21 mouse cellular contexts compared by ENCODE assay signal in genomic region chr12:16985778-16986177, GRCm38 (mm10). TPM values are rescaled to one million over a fixed set of nuclear protein-coding genes. Genes with fewer than 3 reads are reported as not detected.
A peak's percentile ranks its signal among the peaks of the same experiment; 100 is the strongest.
DNase-seq lines count a peak whose midpoint lies in the region; ATAC-seq and TF ChIP-seq lines count a peak whose summit lies in the region.
"Had no signal": no experiment of that assay in that cellular context is flagged by ENCODE, and none has a peak within 500 bp of the region (broad histone marks: within the 10 kb centered on the region; RNA-seq: fewer than 3 reads in every experiment).

No protein-coding gene starts in this region.

- no peak; the same call in 1 of the 2 replicates for TF ChIP-seq RAD21 in CH12.LX (IDR thresholded peaks at IDR 0.05; ENCODE audit: low read depth, low read length)

- peaks cover 3% of the 10 kb centered on the region; the same call in 1 of the 2 replicates for H3K79me2 ChIP-seq in CH12.LX (replicated peaks; ENCODE audit: control insufficient read depth, extremely low read depth, insufficient read depth, poor library complexity, severe bottlenecking)

- no peaks in the 10 kb centered on the region for H3K27me3 ChIP-seq in kidney, postnatal 0 days (ENCODE audit: insufficient read depth, low read length)
- H3K27me3 ChIP-seq in CH12.LX (replicated peaks) = no peaks in the 10 kb centered on the region
- H3K27me3 ChIP-seq: embryonic facial prominence, embryonic 15.5 days; limb, embryonic 13.5 days; megakaryocyte, embryonic 14.5 days had no signal

- in situ Hi-C loops in CH12.LX (cut with MboI; ENCODE audit: low pct_ligation_motif_present, low pct_unique_long_range_greater_than_20kb, low sequenced_read_pairs) = no loop called here

- no peak for TF ChIP-seq EP300 in CH12.LX (IDR thresholded peaks at IDR 0.05; ENCODE audit: low read length)

- 88% methylated on average over 1 of the region's 1 CpGs for WGBS in kidney, postnatal 0 days

- H3K27ac ChIP-seq in kidney, postnatal 0 days = no peak overlapping the region
- H3K27ac ChIP-seq in CH12.LX (ENCODE audit: insufficient read depth, low read depth) = no peak overlapping the region
- H3K27ac ChIP-seq: embryonic facial prominence, embryonic 15.5 days; forebrain, embryonic 10.5 days; limb, embryonic 13.5 days; liver, embryonic 14.5 days had no signal

- TF ChIP-seq CTCF in kidney, postnatal 0 days (IDR thresholded peaks at IDR 0.05; ENCODE audit: low read depth) = peak; percentile 33; the same call in 1 of the 2 replicates
- peak in 1 of 2 experiments; percentile 34; a peak in 2 of 4 replicates for TF ChIP-seq CTCF in CH12.LX (conservative IDR thresholded peaks at IDR 0.05 in 1 of 2, IDR thresholded peaks at IDR 0.05 in 1 of 2; ENCODE audit: low read depth in 2 of 2, low read length in 2 of 2)

- no peaks in the 10 kb centered on the region for H3K9me3 ChIP-seq in kidney, postnatal 0 days (replicated peaks; ENCODE audit: low read length)
- no peaks in the 10 kb centered on the region for H3K9me3 ChIP-seq in CH12.LX (replicated peaks; ENCODE audit: low read length)
- H3K9me3 ChIP-seq: embryonic facial prominence, embryonic 15.5 days; forebrain, embryonic 10.5 days; limb, embryonic 13.5 days; megakaryocyte, embryonic 14.5 days had no signal

- no peak for DNase-seq in kidney, postnatal 0 days (ENCODE audit: low spot score)
- no peak for DNase-seq in kidney, postnatal 10 days
- peak; percentile 57 for DNase-seq in CD4-positive, CD25-positive, alpha-beta regulatory T cell, adult 2 months (ENCODE audit: low read depth, low spot score)
- no peak for DNase-seq in CH12.LX (ENCODE audit: extremely low read depth)
- peak; percentile 28 for DNase-seq in naive thymus-derived CD4-positive, alpha-beta T cell, adult 2 months (ENCODE audit: low read depth)
- DNase-seq in yolk sac, embryonic 10.5 days (ENCODE audit: low spot score) = no peak
- DNase-seq in kidney, postnatal 14 days = no peak
- DNase-seq: adrenal gland, postnatal 25 days; cerebellum, adult 18-20 months; cerebellum, postnatal 25 days; embryo, embryonic 11 days; gastrocnemius, postnatal 10 days; kidney, adult 9 months; layer of hippocampus, postnatal 36 days; lung, postnatal 10 days; thymus, postnatal 4 days had no signal

- H3K36me3 ChIP-seq in kidney, postnatal 0 days (ENCODE audit: insufficient read depth, low read length) = peaks cover 13% of the 10 kb centered on the region; the same call in 1 of the 2 replicates
- peaks cover 52 to 85% of the 10 kb centered on the region in 2 experiments for H3K36me3 ChIP-seq in CH12.LX (replicated peaks in 1 of 2; ENCODE audit: control insufficient read depth in 1 of 2, insufficient read depth in 1 of 2, low read length in 1 of 2)

- ATAC-seq in kidney, postnatal 0 days (replicated peaks; ENCODE audit: low FRiP score, low read depth) = no peak

- dilution Hi-C loops in CH12.LX (cut with MboI; ENCODE audit: extremely low pct_ligation_motif_present, extremely low pct_unique_long_range_greater_than_20kb, low sequenced_read_pairs) = no loop called here

- no peaks in the 10 kb centered on the region for H3K4me1 ChIP-seq in kidney, postnatal 0 days (replicated peaks; ENCODE audit: insufficient read depth, low read length)
- no peaks in the 10 kb centered on the region for H3K4me1 ChIP-seq in CH12.LX (ENCODE audit: control insufficient read depth in 1 of 2, insufficient read depth in 2 of 2)
- H3K4me1 ChIP-seq: embryonic facial prominence, embryonic 15.5 days; forebrain, embryonic 10.5 days; limb, embryonic 13.5 days had no signal

- no peak for TF ChIP-seq POLR2A in CH12.LX (IDR thresholded peaks at IDR 0.05; ENCODE audit: low read depth, low read length)

- H3K9ac ChIP-seq in kidney, postnatal 0 days (ENCODE audit: low read depth, low read length) = no peak overlapping the region
- no peak overlapping the region for H3K9ac ChIP-seq in CH12.LX (ENCODE audit: insufficient read depth, low read depth)
- H3K9ac ChIP-seq: embryonic facial prominence, embryonic 15.5 days; limb, embryonic 13.5 days; liver, embryonic 14.5 days had no signal

- no peak overlapping the region for H3K4me3 ChIP-seq in kidney, postnatal 0 days (replicated peaks; ENCODE audit: low read depth, low read length)
- H3K4me3 ChIP-seq in CH12.LX (replicated peaks in 1 of 3; ENCODE audit: low read depth in 2 of 3, low read length in 2 of 3, poor library complexity in 1 of 3) = no peak overlapping the region
- H3K4me3 ChIP-seq: embryonic facial prominence, embryonic 15.5 days; forebrain, embryonic 10.5 days; limb, embryonic 13.5 days; megakaryocyte, embryonic 14.5 days had no signal

- no peak overlapping the region for H3K4me2 ChIP-seq in kidney, postnatal 0 days (ENCODE audit: low read length)
- H3K4me2 ChIP-seq in CH12.LX (ENCODE audit: insufficient read depth, low read depth, poor library complexity, severe bottlenecking) = no peak overlapping the region
- H3K4me2 ChIP-seq: embryonic facial prominence, embryonic 15.5 days; limb, embryonic 13.5 days had no signal

TF ChIP-seq in CH12.LX, 34 proteins besides CTCF, POLR2A, EP300 and RAD21:
- TF ChIP-seq MAFK (IDR thresholded peaks at IDR 0.05; ENCODE audit: insufficient replicate concordance, low read length) (no peak), NELFE (IDR thresholded peaks at IDR 0.05; ENCODE audit: low read depth, low read length) (no peak), SMC3 (IDR thresholded peaks at IDR 0.05; ENCODE audit: low read depth, low read length) (peak; percentile 25; the same call in 1 of the 2 replicates), PAX5 (IDR thresholded peaks at IDR 0.05; ENCODE audit: low read length) (no peak), ZC3H11A (IDR thresholded peaks at IDR 0.05; ENCODE audit: low read depth, low read length) (no peak), ZNF384 (IDR thresholded peaks at IDR 0.05; ENCODE audit: low read depth, low read length) (no peak), MXI1 (IDR thresholded peaks at IDR 0.05; ENCODE audit: low read depth, low read length) (no peak), USF1 (IDR thresholded peaks at IDR 0.05; ENCODE audit: low read depth, low read length) (no peak)
TF ChIP-seq in CH12.LX: peak in this region for 1.

RNA-seq across cellular contexts. Expression of gene Pqlc3, which starts 14.4 kb away (rescaled TPM):
- polyA plus RNA-seq in kidney, postnatal 0 days (2015; fragmentation: Nextera tagmentation; extraction: Ambion mirVana) = 4.3 and 5.0 TPM in 2 replicates
- 6.4 and 8.9 TPM in 2 replicates for total RNA-seq in CH12.LX (2012; rRNA removed)
- 23.2 and 31.1 TPM in 2 replicates for total RNA-seq in CH12.LX (2014; rRNA removed)
- 12.2 and 17.0 TPM in 2 replicates for polyA plus RNA-seq in CH12.LX (2012; ENCODE audit: insufficient read length, low read depth)

RNA-seq across cellular contexts. Expression of gene 2410004P03Rik, which starts 25.7 kb away (rescaled TPM):
- polyA plus RNA-seq in kidney, postnatal 0 days (2015; fragmentation: Nextera tagmentation; extraction: Ambion mirVana) = 0.41 and 0.59 TPM in 2 replicates
- not detected in 2 replicates for total RNA-seq in CH12.LX (2012; rRNA removed)
- not detected in 2 replicates for total RNA-seq in CH12.LX (2014; rRNA removed)
- polyA plus RNA-seq in CH12.LX (2012; ENCODE audit: insufficient read length, low read depth) = 0.09 TPM in 1 of 2 replicates, not detected in the other
- total RNA-seq: adrenal gland, postnatal 25 days; gastrocnemius, postnatal 10 days had no signal

Comparison
In these comparisons a context has a peak if more than half of its experiments do, and no peak if none do; other contexts are left out.
1. DNase-seq: peak in CD4-positive, CD25-positive, alpha-beta regulatory T cell, adult 2 months (single experiment) and naive thymus-derived CD4-positive, alpha-beta T cell, adult 2 months (single experiment); none in kidney, postnatal 0 days (single experiment), kidney, postnatal 10 days (single experiment), CH12.LX (single experiment), yolk sac, embryonic 10.5 days (single experiment) and kidney, postnatal 14 days (single experiment).